Mouse (Mus musculus) neutrophil, adult 65 days (primary cell): ENCODE data around the gene Slc25a13. TPM values are rescaled to one million over a fixed set of nuclear protein-coding genes. Genes with fewer than 3 reads are reported as not detected.

Experiments used
- total RNA-seq: library from RNA; stranded (reverse); gene quantifications from 2 replicates; pipeline ENCODE4 v1.2.4, GENCODE M21; 2023

Gene Slc25a13
- 5.6 and 10.2 TPM in 2 replicates for total RNA-seq

DNA sequence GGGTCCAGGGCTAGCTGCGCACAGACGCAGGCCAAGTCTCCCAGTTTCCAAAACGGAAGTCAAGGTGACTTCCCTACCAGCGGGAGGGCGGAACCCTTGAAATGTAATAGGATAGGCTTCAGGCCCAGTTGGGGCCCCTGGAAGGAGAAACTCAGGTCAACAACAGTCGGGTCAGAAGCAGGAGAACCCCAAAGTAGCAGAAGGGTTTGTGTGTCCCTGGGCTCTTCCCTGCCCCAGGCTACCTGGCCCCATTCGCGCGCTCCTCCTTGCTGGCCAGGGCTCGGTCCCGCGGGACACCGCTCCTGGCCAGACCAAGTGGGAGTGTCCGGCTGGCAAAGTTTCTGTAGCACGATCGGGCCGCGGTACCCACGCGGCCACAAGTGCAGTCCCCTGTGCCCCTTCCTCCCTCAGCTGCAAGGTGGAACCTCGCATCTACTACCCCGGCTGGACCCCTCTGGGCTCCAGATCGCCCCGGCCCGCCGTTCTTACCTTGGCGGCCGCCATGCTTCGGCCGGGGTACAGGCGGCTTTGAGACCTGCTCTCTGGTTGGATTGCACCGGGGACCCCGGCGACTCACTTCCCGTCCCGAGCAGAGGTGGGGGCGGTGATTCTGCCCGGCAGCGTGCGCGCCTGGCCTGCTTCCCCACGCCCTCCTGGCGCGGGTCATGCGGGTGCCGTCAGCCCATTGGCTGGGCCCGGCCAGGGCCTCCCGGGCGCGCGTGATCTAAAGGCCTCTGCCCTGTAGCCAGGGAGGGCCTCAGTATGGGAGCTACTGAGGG lies at the start of gene Slc25a13:
Gene Slc25a13 (minus strand): TSS at position 667 of the 779 bp plus-strand sequence.

